Mouse (Mus musculus) c-Kit-positive CD71-positive TER-119-positive erythroid progenitor cells, embryonic 14.5 days (primary cell): ENCODE measurements at regions not wholly inside any gene's neighbourhood (a gene's known extent, or its start where the extent isn't known, plus 50 kb on each side); places are given as distances from the start of the nearest gene placed in this dataset.

ENCODE experiments used
- DNase-seq: peaks from one replicate; pipeline ENCODE4 v3.0.0-alpha.2; 2013; ENCODE audit warnings: low spot score

DNA sequence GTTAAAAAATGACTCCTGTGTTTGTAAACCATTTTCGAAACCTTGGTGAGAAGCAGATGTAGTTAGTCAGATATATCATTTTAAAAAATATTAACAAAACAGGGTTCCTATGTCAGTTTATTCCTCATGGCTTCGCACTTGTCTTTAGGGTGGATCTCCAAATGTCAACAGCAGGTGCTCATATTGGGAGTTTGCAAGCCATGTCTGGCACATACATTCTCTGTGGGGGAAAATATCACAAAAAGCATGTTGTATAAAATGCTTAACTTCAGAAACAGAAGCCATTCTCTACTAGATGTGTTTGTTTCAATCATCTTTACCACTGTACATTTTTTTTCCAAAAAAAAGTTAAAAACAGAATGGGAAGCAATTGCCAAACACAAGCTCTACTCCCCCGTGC is 534.7 kb upstream of the Zic4 start:
- DNase-seq = no peak

- DNase-seq = no peak
These were observed 533.5 kb upstream of the Zic4 start for GRCm38 (mm10) chr9:90828701-90829100.

GRCm38 (mm10) chr9:90830704-90831103 is 531.5 kb upstream of the Zic4 start:
- DNase-seq = no peak

GRCm38 (mm10) chr9:90833743-90834539 is 528.3 kb upstream of the Zic4 start:
- DNase-seq = no peak

- no peak for DNase-seq
These were observed 523.9 kb upstream of the Zic4 start for GRCm38 (mm10) chr9:90838184-90838926.

- DNase-seq = no peak
These were observed 511.2 kb upstream of the Zic4 start for GRCm38 (mm10) chr9:90851044-90851443.

DNA sequence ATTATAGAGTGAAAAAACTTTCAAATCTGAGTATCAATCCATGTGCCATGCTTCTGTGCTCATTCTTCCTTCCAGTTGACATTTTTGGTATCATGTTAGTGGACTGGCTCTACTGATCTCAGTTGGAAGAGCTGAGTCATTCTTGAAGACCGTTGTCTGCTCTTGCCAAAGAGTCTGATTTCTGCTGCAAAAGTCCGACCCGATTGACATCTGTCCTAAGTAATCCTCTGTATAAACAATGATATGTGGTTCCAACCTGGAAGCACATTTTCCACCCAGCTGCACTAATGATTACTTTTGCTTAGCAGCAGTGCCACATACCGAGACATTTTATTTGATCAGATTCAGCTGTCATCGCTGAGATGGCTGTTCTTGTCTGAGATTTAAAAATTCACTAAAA is 490.6 kb upstream of the Zic4 start:
- DNase-seq = no peak

DNA sequence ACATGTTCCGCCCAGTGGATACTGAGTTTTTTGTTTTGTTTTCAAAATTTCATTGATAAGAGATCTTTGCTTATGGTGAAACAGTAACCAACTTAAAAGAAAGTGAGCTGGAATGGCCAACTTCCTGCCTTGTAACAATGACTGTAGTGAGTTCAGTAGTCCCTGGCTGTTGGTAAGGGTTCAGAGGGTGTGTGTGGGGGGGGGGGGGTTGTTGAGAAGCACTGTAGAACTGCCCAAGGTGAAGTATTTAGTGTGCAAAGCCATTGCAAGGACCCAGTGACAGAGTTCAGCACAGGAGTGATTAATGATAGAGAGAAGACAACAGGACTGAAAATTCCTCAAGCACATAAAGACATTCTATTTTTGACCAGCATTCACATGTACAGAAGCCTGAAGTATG is 477.7 kb upstream of the Zic4 start:
- DNase-seq = no peak

DNA sequence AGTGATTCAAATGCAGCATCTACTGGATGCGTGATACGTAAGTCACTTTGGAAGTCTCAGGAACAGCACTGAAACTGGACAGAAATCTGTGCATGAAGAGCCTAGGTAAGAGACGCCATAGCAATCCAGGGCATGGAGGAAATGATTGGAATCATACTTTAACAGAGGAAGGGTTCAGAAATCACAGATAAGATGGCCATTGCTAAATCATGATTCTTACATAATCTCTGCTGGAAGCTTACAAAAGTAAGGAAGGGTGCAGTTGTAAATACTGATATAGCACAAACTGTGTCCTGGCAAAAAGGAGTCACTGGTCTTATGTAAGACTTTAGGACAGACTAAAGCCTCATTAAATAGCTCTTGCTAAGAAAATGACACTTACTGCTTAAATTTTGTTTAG is 474.8 kb upstream of the Zic4 start:
- DNase-seq = no peak

GRCm38 (mm10) chr9:90890801-90891200 is 471.4 kb upstream of the Zic4 start:
- DNase-seq = no peak

GRCm38 (mm10) chr9:90892816-90893215 is 469.4 kb upstream of the Zic4 start:
- DNase-seq = no peak

- no peak for DNase-seq
These were observed 458.7 kb upstream of the Zic4 start for GRCm38 (mm10) chr9:90903557-90903956.

DNA sequence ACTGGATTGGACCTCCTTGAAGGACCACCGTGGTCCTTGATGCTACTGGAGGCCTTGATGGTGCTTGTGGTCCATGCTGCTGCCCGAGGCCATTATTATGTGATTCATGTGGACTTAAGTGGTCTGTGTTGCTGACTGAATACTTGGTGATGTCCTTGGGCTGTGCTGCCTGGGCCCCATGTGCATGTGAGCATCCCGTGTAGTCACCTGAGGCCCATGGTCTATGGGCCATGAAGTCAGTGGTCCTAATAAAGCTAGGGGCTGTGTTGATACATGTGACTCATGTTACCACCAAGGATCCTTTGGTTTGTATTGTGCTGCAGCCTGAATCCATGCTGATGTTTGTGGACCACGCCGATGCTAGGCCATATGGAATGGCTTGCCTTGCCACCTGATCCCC is 456.1 kb upstream of the Zic4 start:
- DNase-seq = no peak

DNA sequence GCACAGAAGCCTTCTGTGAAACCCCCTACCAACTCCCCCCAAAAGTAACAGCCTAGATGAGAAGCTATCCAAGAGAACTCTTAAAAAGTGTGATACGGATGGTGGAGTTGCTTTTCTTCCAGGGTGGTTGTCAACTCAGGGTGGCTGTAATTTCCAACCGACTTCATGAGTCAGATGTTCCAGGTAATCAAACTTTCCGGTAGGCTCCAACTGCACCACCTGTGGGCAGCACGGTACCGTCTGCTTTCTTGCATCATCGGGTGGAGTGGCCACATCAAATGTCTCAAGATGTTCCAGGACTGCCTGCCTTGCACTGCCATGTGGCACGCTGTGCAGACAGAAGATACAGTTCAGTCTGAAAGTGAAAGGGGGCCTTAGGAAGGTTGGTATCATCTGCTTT is 455.5 kb upstream of the Zic4 start:
- no peak for DNase-seq

- no peak for DNase-seq
These were observed 407.6 kb upstream of the Zic4 start for GRCm38 (mm10) chr9:90954613-90955012.

DNA sequence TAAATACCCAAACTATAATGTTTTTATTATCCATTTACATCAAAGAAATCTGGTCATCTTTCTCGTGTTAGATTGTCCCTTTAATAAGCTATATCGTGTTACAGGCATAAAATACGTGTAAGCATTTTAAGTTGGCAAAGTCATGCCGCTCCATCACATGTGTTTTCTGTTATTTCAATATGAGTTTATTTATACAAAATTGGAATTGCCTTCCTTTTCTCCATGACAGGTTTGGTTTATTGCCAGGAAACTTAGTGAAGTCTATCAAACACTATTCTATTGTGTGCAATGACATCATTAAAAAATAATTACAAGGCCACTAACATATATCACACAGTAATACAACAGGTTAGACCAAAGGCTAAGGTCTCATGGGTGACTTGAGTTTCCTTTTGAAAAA is 400.8 kb upstream of the Zic4 start:
- no peak for DNase-seq

GRCm38 (mm10) chr9:90964043-90964442 is 398.2 kb upstream of the Zic4 start:
- no peak for DNase-seq

DNA sequence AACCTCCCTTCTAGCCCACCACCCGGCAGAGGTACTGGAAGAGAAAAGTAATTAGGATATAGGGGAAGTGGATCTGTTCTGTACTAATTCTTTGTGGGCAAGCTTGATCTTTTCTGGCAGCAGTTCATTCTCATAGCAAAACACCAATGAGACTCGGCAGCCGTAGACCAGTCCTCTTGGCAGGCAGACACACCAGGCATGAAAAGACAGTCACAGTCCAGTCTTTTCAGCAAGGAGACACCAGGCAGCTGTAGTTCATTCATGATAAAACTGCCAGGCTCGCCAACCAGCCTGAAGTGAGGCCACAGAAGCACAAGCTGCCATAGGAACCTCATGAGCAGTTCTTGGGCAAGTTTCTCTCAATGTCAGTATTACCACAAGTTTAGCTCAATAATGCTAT is 383.5 kb upstream of the Zic4 start:
- no peak for DNase-seq

DNA sequence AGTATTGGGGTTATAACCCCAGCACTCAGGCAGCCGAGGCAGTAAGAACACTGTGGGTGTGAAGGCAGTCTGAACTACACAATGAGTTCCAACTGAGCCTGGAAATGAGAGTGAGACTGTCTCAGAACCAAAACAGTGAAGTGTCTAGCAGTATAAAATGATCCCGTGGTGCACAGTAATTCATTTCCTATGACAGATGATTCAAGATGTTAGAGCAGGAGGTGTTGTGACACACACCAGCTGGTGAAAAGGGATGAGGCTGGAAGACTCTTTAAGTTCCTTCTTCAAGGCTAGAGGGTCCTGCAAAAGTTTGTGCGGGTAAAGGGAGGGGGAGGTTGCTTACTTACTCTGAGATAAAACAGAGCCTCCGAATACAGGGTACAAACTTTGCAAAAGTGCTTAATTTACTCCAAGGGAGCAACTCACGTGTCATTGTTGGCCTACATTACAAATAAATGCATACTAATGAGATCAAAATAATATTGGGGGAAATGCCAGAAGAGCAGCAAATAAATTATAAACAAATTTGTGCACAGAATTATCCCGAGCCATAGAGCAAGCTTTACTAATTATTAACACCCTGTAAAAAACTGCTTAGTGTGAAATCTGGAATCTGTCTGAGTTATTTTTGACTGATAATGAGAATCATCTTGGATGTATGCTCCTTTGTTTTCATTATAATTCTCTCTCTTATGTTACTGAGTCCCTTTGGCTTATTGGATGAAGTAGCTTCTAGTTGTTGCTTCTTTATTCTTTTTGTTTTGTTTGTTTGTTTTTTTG is 382.0 kb upstream of the Zic4 start:
- no peak for DNase-seq

DNA sequence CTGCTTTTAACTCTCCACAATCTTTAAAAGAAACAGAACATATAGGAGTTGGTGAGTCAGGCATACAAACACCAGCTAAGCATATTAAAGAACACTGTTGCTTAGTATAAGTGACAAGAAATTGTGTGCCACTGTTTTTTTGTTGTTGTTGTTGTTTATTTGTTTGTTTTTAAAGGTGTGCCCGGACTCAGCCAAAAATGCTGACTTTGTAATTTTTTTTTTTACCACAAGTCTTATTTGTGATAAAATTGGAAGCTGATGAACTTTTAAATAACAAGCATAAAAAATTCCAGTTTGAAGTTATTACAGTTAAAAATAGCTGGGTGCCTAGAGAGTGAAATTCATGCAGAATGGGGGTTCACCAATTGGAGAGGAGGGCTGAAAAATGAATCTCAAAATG is 363.0 kb upstream of the Zic4 start:
- no peak for DNase-seq

DNA sequence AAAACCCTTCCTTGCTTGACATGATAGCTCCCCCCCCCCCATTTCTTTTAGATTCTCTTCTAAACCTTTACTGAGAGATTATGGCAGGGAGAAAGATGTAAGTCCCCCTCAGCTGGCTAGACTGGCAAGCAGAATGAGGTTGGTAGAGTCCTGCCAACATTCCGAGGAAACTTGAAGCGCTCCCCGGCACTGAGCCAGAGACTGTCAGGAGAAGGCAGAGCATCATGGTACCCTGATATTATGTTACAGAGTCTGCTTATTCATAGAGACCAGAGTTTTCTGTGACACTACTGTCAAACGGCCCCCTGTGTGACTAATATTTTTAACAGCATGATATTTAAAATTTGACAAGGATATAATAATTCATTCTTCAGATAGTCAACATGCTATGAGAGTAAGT is 358.0 kb upstream of the Zic4 start:
- no peak for DNase-seq

DNA sequence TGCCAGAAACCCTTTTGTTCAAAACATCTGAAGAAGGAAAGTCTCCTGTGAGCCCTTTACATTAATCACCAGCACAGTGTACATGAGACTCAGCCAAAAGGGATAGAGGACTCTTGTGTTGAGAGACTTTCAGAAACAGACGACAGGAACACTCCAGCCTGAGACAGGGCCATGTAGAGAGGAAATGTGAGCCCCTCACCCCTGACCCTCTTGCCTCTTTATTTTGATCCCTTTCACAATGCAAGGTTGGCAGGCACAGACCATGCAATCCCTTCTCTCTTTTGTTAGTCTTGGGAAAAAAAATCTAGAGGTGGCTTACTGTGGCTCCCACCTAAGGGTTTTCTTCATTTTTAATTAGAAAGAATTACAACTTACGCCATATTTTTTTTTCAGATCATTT is 321.7 kb upstream of the Zic4 start:
- DNase-seq = no peak

DNA sequence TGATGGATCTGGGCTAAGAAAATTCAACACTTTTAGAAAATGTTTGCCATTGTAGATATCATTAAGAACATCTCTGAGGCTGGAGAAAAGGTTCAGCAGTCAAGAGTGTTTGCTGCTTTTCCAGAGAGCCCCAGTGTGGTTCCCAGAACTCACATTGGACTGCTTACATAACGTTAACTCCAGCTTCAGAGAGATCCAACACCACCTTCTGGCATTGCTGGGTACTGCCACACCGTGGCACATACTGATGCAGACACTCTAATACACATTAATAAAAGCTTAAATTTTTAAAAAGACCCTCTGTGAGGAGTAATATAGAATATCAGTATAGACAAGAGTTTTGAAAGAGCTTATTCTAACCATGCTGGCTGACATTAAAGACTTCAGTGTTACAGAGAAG is 313.6 kb upstream of the Zic4 start:
- DNase-seq = no peak
